Mouse (Mus musculus): ENCODE data around the gene Fez2.

Gene Fez2

GRCm38 (mm10) chr17:78407581-78407980, 10.4 kb downstream of the Fez2 start:
- no peak for DNase-seq

- no peak for DNase-seq
These were observed 11.1 kb downstream of the Fez2 start for GRCm38 (mm10) chr17:78406854-78407253.

- DNase-seq = peak; percentile 81 to 92
These were observed 12.6 kb downstream of the Fez2 start for GRCm38 (mm10) chr17:78405336-78405735.

- no peak for DNase-seq
These were observed 14.1 kb downstream of the Fez2 start for GRCm38 (mm10) chr17:78403804-78404203.

GRCm38 (mm10) chr17:78403229-78403628, 14.7 kb downstream of the Fez2 start:
- no peak for DNase-seq

- DNase-seq = no peak
These were observed 15.8 kb downstream of the Fez2 start for GRCm38 (mm10) chr17:78402174-78402573.

GRCm38 (mm10) chr17:78401713-78402112, 16.2 kb downstream of the Fez2 start:
- peak; percentile 73 to 87 for DNase-seq

GRCm38 (mm10) chr17:78401311-78401710, 16.6 kb downstream of the Fez2 start:
- no peak for DNase-seq

GRCm38 (mm10) chr17:78400130-78400840, 17.7 kb downstream of the Fez2 start:
- DNase-seq = peak in 1 of 2 experiments; percentile 12

GRCm38 (mm10) chr17:78392401-78393087, 25.4 kb downstream of the Fez2 start:
- DNase-seq = no peak

GRCm38 (mm10) chr17:78389573-78389972, 28.4 kb downstream of the Fez2 start:
- no peak for DNase-seq

- no peak for DNase-seq
These were observed 29.7 kb downstream of the Fez2 start for GRCm38 (mm10) chr17:78388101-78388847.

- no peak for DNase-seq
These were observed 30.3 kb downstream of the Fez2 start for GRCm38 (mm10) chr17:78387665-78388064.

GRCm38 (mm10) chr17:78382321-78382720, 35.6 kb downstream of the Fez2 start:
- no peak for DNase-seq

GRCm38 (mm10) chr17:78379730-78380245, 38.2 kb downstream of the Fez2 start:
- DNase-seq = no peak

GRCm38 (mm10) chr17:78379079-78379729, 38.7 kb downstream of the Fez2 start:
- no peak for DNase-seq

- no peak for DNase-seq
These were observed 41.4 kb downstream of the Fez2 start for GRCm38 (mm10) chr17:78376587-78376986.

GRCm38 (mm10) chr17:78374756-78375155, 43.2 kb downstream of the Fez2 start:
- no peak for DNase-seq

GRCm38 (mm10) chr17:78373849-78374248, 44.1 kb downstream of the Fez2 start:
- no peak for DNase-seq

GRCm38 (mm10) chr17:78373174-78373573, 44.8 kb downstream of the Fez2 start:
- no peak for DNase-seq

GRCm38 (mm10) chr17:78370445-78370844, 47.5 kb downstream of the Fez2 start:
- no peak for DNase-seq

GRCm38 (mm10) chr17:78368481-78368880, 49.5 kb downstream of the Fez2 start:
- no peak for DNase-seq

GRCm38 (mm10) chr17:78366070-78366469, 51.9 kb downstream of the Fez2 start:
- DNase-seq = no peak

Measured in cerebellum, postnatal 14 days (tissue).